Mouse (Mus musculus): ENCODE data around the gene Zfp36. TPM values are rescaled to one million over a fixed set of nuclear protein-coding genes. Genes with fewer than 3 reads are reported as not detected.

Zfp36 gene
- polyA plus RNA-seq, 1 experiment from 2014 or later: 2.6 TPM

DNA sequence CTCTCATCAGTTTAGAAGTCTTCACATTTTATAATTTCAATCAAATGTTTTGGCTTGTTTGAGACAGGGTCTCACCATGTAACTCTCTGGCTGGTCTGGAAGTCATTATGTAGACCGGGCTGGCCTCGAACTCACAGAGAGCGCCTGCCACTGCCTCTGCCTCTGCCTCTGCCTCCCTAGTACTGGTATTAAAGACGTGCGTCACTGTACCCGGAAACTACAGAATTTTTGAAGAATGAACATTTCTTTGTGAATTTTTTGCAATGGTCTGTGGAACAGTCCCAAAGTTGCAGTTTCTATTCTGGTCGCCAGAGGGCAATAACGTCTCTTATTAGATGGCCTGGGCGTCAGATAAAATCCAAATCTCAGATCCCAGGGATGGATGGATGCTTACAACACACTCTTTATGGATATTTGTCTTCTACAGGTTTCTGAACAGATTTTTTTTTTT lies 6.9 kb downstream of the Zfp36 start:
- no peaks in the 10 kb centered on the region for H3K9me3 ChIP-seq (ENCODE audit: control insufficient read depth, low read length)
- ATAC-seq (ENCODE audit: low read depth): peak; percentile 3; the same call in 1 of the 2 replicates
- H3K4me2 ChIP-seq (ENCODE audit: low read depth, low read length): peak overlapping the region; percentile 97
- H3K4me1 ChIP-seq (ENCODE audit: control insufficient read depth, insufficient read depth, low read length): peaks cover 14% of the 10 kb centered on the region
- no peaks in the 10 kb centered on the region for H3K27me3 ChIP-seq (ENCODE audit: control insufficient read depth, insufficient read depth, low read length)
- peak overlapping the region; percentile 62; the same call in 1 of the 2 replicates for H3K27ac ChIP-seq (ENCODE audit: low read depth, low read length)
- no peaks in the 10 kb centered on the region for H3K36me3 ChIP-seq (ENCODE audit: control insufficient read depth, insufficient read depth, low read length)
- 0% methylated on average over 9 of the region's 9 CpGs for WGBS
- H3K4me3 ChIP-seq (ENCODE audit: low read depth, low read length): peak overlapping the region; percentile 79
- peak overlapping the region; percentile 16; the same call in 1 of the 2 replicates for H3K9ac ChIP-seq (replicated peaks; ENCODE audit: low read depth, low read length)

DNA sequence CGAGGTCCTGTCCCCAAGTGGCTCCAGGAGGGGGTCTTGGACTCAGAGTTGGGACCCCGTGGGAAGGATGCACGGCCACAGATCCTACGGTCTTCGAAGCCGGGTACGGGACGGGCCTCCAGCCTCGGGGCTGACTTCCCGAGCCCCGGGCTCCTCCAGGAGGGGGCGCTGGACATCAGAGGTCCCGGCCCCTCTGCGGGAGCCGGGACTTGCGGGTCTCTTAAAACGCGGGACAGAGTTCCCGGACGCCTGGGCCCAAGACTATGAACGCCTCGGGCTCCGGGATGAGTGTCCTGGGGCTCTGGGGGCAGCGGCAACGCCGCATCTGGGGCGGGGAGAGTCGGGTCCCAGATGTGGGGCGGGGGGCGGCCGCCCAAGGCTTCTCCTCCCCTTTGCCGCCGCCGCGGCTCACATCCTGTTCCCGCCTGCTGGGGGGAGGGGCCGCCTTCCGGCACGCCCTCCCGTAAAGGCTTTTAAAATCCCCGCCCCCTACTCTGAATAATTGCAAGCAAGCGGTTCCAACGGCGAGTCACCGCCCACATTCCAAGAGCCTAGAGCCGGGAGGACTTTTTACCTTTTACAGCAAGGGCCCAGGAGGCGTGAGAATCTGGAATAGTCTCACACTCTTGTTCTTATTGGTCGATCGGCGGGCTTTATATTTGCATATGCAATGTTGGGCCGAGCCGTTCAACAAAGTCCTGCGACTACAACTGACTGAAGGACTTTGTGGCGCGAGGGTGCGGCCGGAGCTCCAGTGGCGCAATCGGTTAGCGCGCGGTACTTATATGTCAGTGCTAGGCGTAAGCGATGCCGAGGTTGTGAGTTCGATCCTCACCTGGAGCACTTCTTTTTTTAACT lies 7.6 kb downstream of the Zfp36 start, which contains the start of gene Plekhg2:
Plekhg2 (minus strand) TSS at position 349 of the 858 bp plus-strand sequence.
- under 1% methylated on average over 63 of the region's 66 CpGs for WGBS
- peak within 1 kb of the TSS; percentile 79 for H3K4me3 ChIP-seq (ENCODE audit: low read depth, low read length)
- peak; percentile 89 for ATAC-seq (ENCODE audit: low read depth)
- peak within 1 kb of the TSS; percentile 80 for H3K9ac ChIP-seq (replicated peaks; ENCODE audit: low read depth, low read length)
- H3K27ac ChIP-seq (ENCODE audit: low read depth, low read length): peak within 1 kb of the TSS; percentile 83
- no peaks in the 10 kb centered on the region for H3K9me3 ChIP-seq (ENCODE audit: control insufficient read depth, low read length)
- H3K4me2 ChIP-seq (ENCODE audit: low read depth, low read length): peak within 1 kb of the TSS; percentile 97
- no peaks in the 10 kb centered on the region for H3K27me3 ChIP-seq (ENCODE audit: control insufficient read depth, insufficient read depth, low read length)
- H3K4me1 ChIP-seq (ENCODE audit: control insufficient read depth, insufficient read depth, low read length): peaks cover 14% of the 10 kb centered on the region
- peaks cover 5% of the 10 kb centered on the region for H3K36me3 ChIP-seq (ENCODE audit: control insufficient read depth, insufficient read depth, low read length)

DNA sequence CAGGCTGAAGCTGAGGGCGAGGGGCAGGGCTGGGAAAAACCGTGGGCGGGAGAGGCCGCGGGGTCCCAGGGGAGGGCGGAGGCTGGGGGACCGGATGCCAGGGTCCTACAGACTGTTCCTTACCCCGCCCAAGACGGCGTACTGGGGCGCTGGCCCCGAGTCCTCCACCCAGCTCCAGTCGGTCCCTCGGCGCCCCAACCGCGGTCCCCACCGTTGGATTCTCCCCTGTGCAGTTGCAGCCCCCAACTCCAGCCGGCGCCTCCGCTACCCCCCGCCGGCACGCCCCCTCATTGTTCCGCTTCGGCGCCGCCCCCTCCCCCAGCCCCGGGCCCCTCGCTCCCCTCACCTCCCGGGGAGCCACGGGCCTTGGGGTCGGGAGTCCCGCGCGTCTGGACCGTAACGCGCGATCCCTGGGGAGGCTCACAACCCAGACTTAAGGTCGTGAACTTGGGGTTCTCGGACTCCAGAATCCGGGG lies 8.5 kb downstream of the Zfp36 start:
- H3K9ac ChIP-seq (replicated peaks; ENCODE audit: low read depth, low read length): peak overlapping the region; percentile 80
- H3K4me3 ChIP-seq (ENCODE audit: low read depth, low read length): peak overlapping the region; percentile 79
- peak overlapping the region; percentile 83 for H3K27ac ChIP-seq (ENCODE audit: low read depth, low read length)
- H3K9me3 ChIP-seq (ENCODE audit: control insufficient read depth, low read length): no peaks in the 10 kb centered on the region
- under 1% methylated on average over 43 of the region's 43 CpGs for WGBS
- peaks cover 13% of the 10 kb centered on the region for H3K4me1 ChIP-seq (ENCODE audit: control insufficient read depth, insufficient read depth, low read length)
- no peaks in the 10 kb centered on the region for H3K27me3 ChIP-seq (ENCODE audit: control insufficient read depth, insufficient read depth, low read length)
- peak overlapping the region; percentile 97 for H3K4me2 ChIP-seq (ENCODE audit: low read depth, low read length)
- ATAC-seq (ENCODE audit: low read depth): no peak
- peaks cover 7% of the 10 kb centered on the region for H3K36me3 ChIP-seq (ENCODE audit: control insufficient read depth, insufficient read depth, low read length)

DNA sequence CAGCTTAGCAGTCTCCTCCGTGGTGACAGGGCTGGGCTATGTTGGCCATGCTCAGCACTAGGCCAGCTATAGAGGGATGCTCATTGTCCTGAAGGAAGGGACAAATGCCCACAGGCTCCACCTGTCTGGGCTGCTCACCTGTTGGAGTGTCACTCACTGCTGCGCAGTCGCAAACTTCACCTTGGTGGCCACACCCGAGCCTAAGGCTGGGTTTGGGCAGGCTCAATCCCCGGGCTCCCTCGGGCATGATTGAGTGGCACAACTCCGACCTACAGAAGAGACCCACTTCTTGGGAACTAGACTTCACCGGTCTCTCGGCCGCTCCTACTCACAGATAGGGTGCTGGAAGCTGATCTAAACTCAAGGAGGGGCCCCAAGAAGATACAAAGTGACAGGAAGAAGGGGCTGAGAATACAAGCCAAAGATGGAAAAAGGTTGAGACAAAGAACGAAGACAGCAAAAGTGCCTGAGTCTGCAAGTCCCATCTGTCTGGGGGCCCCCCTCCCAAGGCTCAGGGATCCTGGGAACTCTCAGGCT lies 9.0 kb downstream of the Zfp36 start:
- H3K9me3 ChIP-seq (ENCODE audit: control insufficient read depth, low read length): no peaks in the 10 kb centered on the region
- peak overlapping the region; percentile 97 for H3K4me2 ChIP-seq (ENCODE audit: low read depth, low read length)
- no peaks in the 10 kb centered on the region for H3K27me3 ChIP-seq (ENCODE audit: control insufficient read depth, insufficient read depth, low read length)
- peaks cover 9% of the 10 kb centered on the region; the same call in 1 of the 2 replicates for H3K4me1 ChIP-seq (ENCODE audit: control insufficient read depth, insufficient read depth, low read length)
- peak overlapping the region; percentile 80 for H3K9ac ChIP-seq (replicated peaks; ENCODE audit: low read depth, low read length)
- peak overlapping the region; percentile 79 for H3K4me3 ChIP-seq (ENCODE audit: low read depth, low read length)
- WGBS: 10% methylated on average over 11 of the region's 11 CpGs
- H3K36me3 ChIP-seq (ENCODE audit: control insufficient read depth, insufficient read depth, low read length): peaks cover 7% of the 10 kb centered on the region
- H3K27ac ChIP-seq (ENCODE audit: low read depth, low read length): peak overlapping the region; percentile 83
- no peak for ATAC-seq (ENCODE audit: low read depth)

DNA sequence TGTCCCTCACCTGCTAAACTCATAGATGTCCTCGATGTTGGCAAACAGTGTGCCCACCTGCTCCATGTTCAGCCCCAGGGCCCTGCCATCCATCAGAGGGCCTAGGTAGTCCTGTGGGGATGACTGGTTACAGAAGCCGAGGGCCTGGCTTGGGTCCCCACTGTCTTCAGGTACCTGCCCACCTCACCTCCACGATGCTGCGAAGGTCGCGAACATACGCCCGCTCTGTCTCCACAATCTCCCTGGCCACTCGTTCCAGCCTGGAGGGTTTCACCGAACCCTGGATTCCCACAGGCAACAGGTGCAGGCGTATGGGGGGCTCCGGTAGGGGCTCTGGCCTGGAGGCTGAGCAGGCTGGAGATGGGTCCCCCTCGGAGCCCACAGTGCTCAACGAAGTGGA lies 10.0 kb downstream of the Zfp36 start:
- Histone ChIP-seq H3K4me2 (ENCODE audit: low read depth, low read length) (peak overlapping the region; percentile 97), H3K9me3 (ENCODE audit: control insufficient read depth, low read length) (no peaks in the 10 kb centered on the region), H3K27me3 (ENCODE audit: control insufficient read depth, insufficient read depth, low read length) (no peaks in the 10 kb centered on the region), H3K36me3 (ENCODE audit: control insufficient read depth, insufficient read depth, low read length) (peaks cover 7% of the 10 kb centered on the region), H3K27ac (ENCODE audit: low read depth, low read length) (no peak overlapping the region), H3K4me3 (ENCODE audit: low read depth, low read length) (no peak overlapping the region; the same call in 1 of the 2 replicates), H3K4me1 (ENCODE audit: control insufficient read depth, insufficient read depth, low read length) (peaks cover 9% of the 10 kb centered on the region; the same call in 1 of the 2 replicates), H3K9ac (replicated peaks; ENCODE audit: low read depth, low read length) (no peak overlapping the region; the same call in 1 of the 2 replicates)
- WGBS: 90% methylated on average over 14 of the region's 14 CpGs
- ATAC-seq (ENCODE audit: low read depth): no peak

DNA sequence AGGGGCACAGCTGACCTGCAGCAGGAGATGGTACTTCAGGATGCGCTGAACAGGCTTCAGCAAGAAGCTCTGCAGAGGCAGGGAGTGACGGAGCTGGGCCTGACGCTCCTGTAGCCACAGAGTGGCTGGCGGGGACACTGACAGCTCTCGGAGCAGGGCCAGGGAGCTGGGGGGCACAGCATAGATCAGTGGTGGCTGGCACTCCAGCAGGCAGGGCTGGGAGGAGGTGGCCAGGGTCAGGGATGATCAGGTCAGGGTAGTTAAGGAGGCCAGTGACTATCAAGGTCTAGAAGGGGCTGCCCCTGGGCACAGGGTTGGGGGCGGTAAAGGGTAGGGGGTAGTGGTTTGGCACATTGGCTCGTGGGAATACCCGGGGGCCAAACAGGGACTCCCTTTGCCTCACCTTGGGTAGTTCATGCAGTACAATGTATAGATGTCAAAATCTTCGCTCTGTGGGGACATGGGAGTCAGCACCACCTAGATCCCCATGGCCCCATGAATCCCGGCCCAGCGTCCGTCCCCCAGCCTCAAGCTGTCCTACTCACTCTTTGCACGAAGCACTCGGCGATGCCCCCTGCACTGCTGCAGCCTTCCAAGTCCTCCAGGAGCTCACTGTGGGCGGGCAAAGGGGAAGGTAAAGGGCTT lies 11.7 kb downstream of the Zfp36 start:
- peaks cover 10% of the 10 kb centered on the region for H3K36me3 ChIP-seq (ENCODE audit: control insufficient read depth, insufficient read depth, low read length)
- H3K9me3 ChIP-seq (ENCODE audit: control insufficient read depth, low read length): no peaks in the 10 kb centered on the region
- H3K27me3 ChIP-seq (ENCODE audit: control insufficient read depth, insufficient read depth, low read length): no peaks in the 10 kb centered on the region
- H3K9ac ChIP-seq (replicated peaks; ENCODE audit: low read depth, low read length): no peak overlapping the region
- no peak overlapping the region for H3K27ac ChIP-seq (ENCODE audit: low read depth, low read length)
- ATAC-seq (ENCODE audit: low read depth): no peak
- no peak overlapping the region for H3K4me3 ChIP-seq (ENCODE audit: low read depth, low read length)
- peaks cover 9% of the 10 kb centered on the region; the same call in 1 of the 2 replicates for H3K4me1 ChIP-seq (ENCODE audit: control insufficient read depth, insufficient read depth, low read length)
- WGBS: 91% methylated on average over 16 of the region's 16 CpGs
- H3K4me2 ChIP-seq (ENCODE audit: low read depth, low read length): no peak overlapping the region

DNA sequence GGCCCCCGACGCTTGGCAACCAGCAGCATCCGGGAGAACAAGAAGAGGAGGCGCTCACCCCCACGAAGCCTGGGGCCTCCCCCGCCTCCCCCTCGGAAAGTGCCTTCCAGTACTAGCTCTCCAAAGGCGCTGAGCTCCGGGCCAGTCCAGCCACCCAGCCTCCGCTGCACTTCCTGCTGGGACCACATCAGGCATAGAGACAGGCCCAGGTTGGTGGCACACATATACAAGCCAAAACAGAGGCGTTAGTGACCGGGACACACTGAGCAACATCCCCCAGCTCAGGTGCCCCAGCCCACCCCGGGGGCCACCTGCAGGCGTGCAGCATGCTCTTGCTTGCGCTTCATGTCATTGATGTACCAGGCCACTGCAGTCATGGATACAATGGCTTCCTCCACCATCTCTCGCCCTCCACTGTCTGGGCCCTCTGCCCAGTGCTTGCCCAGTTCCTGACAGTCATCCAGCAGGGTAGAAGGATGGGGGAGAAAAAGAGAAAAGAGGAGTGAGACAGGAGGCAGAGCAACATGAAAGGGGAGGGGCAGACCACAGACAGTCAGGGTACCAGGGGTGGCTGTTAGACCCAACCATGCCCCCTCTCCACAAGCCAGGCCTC lies 12.3 kb downstream of the Zfp36 start:
- Histone ChIP-seq H3K27ac (ENCODE audit: low read depth, low read length) (no peak overlapping the region), H3K27me3 (ENCODE audit: control insufficient read depth, insufficient read depth, low read length) (no peaks in the 10 kb centered on the region), H3K9ac (replicated peaks; ENCODE audit: low read depth, low read length) (no peak overlapping the region), H3K36me3 (ENCODE audit: control insufficient read depth, insufficient read depth, low read length) (peaks cover 10% of the 10 kb centered on the region), H3K9me3 (ENCODE audit: control insufficient read depth, low read length) (no peaks in the 10 kb centered on the region), H3K4me3 (ENCODE audit: low read depth, low read length) (no peak overlapping the region), H3K4me1 (ENCODE audit: control insufficient read depth, insufficient read depth, low read length) (peaks cover 9% of the 10 kb centered on the region; the same call in 1 of the 2 replicates), H3K4me2 (ENCODE audit: low read depth, low read length) (no peak overlapping the region)
- ATAC-seq (ENCODE audit: low read depth): no peak
- 91% methylated on average over 16 of the region's 16 CpGs for WGBS

DNA sequence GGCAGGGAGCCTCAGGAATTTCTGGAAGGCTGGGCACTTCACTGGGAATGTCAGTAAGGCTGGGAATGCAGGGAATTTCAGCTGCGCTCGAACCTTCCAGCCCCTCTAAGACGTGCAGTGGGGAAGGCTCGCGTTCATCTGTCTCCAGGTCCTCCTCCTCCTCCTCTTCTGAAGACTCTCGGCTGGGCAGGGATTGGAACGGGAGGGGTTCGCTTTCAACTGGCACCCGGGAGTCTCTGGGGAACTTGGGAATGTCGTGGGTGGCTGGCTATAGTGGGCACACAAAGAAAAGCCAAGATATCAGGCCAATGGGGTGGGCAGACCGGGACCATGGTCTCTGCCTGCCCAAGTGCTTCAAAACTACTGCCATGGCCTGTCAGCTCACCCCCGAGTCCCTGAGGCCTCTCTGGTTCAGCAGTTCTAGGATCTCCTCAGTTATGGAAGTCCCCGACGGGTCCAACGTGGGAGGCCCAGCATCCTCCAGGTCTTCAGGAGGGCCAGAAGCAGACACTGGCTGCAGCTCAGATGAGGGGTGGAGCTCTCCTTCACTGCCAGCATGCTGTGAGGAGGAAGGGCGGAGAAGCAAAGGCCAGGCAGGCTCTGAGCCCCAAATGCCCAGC lies 17.5 kb downstream of the Zfp36 start:
- Histone ChIP-seq H3K27me3 (ENCODE audit: control insufficient read depth, insufficient read depth, low read length) (no peaks in the 10 kb centered on the region), H3K4me2 (ENCODE audit: low read depth, low read length) (no peak overlapping the region), H3K4me1 (ENCODE audit: control insufficient read depth, insufficient read depth, low read length) (no peaks in the 10 kb centered on the region), H3K9ac (replicated peaks; ENCODE audit: low read depth, low read length) (no peak overlapping the region), H3K4me3 (ENCODE audit: low read depth, low read length) (no peak overlapping the region), H3K36me3 (ENCODE audit: control insufficient read depth, insufficient read depth, low read length) (peaks cover 19% of the 10 kb centered on the region), H3K9me3 (ENCODE audit: control insufficient read depth, low read length) (no peaks in the 10 kb centered on the region), H3K27ac (ENCODE audit: low read depth, low read length) (no peak overlapping the region)
- no peak for ATAC-seq (ENCODE audit: low read depth)
- 91% methylated on average over 16 of the region's 16 CpGs for WGBS
